Mouse (Mus musculus): ENCODE measurements at regions not wholly inside any gene's neighbourhood (a gene's known extent, or its start where the extent isn't known, plus 50 kb on each side); places are given as distances from the start of the nearest gene placed in this dataset.

DNA sequence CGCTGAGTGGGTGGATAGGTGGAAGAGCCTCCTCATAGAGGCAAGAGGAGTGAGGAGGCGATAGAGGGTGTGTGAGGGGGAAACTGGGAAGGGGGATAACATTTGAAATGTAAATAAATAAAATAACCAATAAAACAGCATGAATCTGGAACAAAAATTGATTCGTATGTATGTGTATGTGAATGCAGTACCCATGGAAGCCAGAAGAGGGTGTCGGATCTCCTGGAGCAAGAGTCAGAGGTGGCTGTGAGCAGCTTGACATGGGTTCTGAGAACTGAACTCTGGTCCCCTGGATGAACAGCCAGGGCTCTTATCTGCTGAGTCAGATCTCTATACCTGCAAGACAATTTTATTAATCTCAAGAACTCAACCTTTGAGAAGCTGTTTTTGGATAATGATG, 81.4 kb downstream of the Tfap2b start:
- H3K4me3 ChIP-seq (replicated peaks): no peak overlapping the region

DNA sequence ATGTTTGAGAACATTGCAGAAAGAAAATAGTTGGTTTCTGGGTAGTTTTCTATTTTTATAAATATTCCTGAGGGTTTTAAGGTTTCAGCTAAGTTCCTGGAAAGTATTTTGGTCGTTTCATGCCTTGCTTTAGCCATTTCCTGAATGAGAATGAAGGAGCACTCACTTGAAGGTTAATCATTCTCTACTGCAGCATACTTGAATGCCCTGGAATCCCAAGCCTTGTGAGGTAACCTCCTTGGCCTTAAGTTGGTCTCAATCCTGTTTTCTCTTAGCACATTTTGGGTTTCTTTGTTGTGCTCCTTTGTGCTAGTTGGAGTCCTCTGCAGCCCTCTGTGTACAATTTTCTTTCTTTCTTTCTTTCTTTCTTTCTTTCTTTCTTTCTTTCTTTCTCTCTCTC, 112.9 kb downstream of the Tfap2b start:
- WGBS: 28% methylated on average over 1 of the region's 1 CpGs
- no peak for ATAC-seq (ENCODE audit: insufficient number of reproducible peaks, insufficient read depth, low FRiP score, low TSS enrichment, low read depth)
- no peak overlapping the region for H3K4me2 ChIP-seq
- H3K9ac ChIP-seq (replicated peaks): no peak overlapping the region
- H3K9me3 ChIP-seq: no peaks in the 10 kb centered on the region
- H3K36me3 ChIP-seq: no peaks in the 10 kb centered on the region
- H3K27me3 ChIP-seq: no peaks in the 10 kb centered on the region
- no peak overlapping the region for H3K4me3 ChIP-seq (replicated peaks)
- no peaks in the 10 kb centered on the region for H3K4me1 ChIP-seq (replicated peaks)
- H3K27ac ChIP-seq: no peak overlapping the region

More for the DNA sequence above, 81.4 kb downstream of the Tfap2b start:
- ATAC-seq (ENCODE audit: insufficient number of reproducible peaks, insufficient read depth, low FRiP score, low TSS enrichment, low read depth): no peak
- Histone ChIP-seq H3K9ac (replicated peaks) (no peak overlapping the region), H3K9me3 (no peaks in the 10 kb centered on the region), H3K27me3 (no peaks in the 10 kb centered on the region), H3K36me3 (no peaks in the 10 kb centered on the region), H3K27ac (no peak overlapping the region), H3K4me2 (no peak overlapping the region), H3K4me1 (replicated peaks) (no peaks in the 10 kb centered on the region)
- 73% methylated on average over 4 of the region's 4 CpGs for WGBS

DNA sequence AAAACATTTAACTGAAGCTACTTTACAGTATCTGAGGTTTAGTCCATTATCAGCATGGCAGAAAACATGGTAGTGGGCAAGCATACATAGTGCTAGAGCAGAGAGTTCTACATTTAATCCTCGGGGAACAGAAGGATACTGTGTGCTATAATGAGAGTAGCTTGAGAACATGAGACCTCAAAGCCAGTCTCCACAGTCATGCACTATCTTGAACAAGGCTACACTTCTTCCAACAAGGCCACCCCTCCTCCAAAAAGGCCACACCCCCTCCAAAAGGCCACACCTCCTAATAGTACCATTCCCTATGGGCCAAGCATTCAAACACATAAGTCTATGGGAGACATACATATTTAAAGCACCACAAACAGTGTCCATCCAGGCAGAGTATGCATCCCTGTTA, 127.3 kb downstream of the Tfap2b start:
- H3K9me3 ChIP-seq: no peaks in the 10 kb centered on the region
- no peak overlapping the region for H3K9ac ChIP-seq (replicated peaks)
- ATAC-seq (ENCODE audit: insufficient number of reproducible peaks, insufficient read depth, low FRiP score, low TSS enrichment, low read depth): 0 out of 2 replicates have a peak, but pooled peaks have one; percentile 29
- H3K27me3 ChIP-seq: no peaks in the 10 kb centered on the region
- no peak overlapping the region for H3K27ac ChIP-seq
- WGBS: 97% methylated on average over 1 of the region's 1 CpGs
- H3K4me2 ChIP-seq: no peak overlapping the region
- H3K36me3 ChIP-seq: no peaks in the 10 kb centered on the region
- H3K4me1 ChIP-seq (replicated peaks): peaks cover 6% of the 10 kb centered on the region; the same call in 1 of the 2 replicates
- no peak overlapping the region for H3K4me3 ChIP-seq (replicated peaks)

DNA sequence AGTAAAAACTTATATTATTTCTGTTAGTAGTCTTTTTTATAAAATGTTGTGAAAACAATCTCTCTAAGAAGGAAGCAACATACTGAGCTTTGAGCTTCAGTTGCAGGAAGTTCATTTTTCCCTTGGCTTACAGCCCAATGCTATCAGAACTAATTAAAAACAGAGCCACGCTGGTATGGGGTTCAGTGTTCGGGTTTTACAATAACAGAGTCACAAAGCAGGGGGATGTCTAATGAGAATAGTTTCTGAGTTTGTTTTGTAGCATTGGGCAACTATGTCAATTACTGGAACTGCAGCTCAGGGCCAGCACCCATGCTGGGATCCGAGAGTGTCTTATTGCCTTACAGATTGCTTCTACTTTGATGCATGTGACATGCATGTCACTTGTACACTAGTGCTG, 128.5 kb downstream of the Tfap2b start:
- H3K4me1 ChIP-seq (replicated peaks): peaks cover 6% of the 10 kb centered on the region; the same call in 1 of the 2 replicates
- H3K27me3 ChIP-seq: no peaks in the 10 kb centered on the region
- ATAC-seq (ENCODE audit: insufficient number of reproducible peaks, insufficient read depth, low FRiP score, low TSS enrichment, low read depth): peak; percentile 63; the same call in 1 of the 2 replicates
- no peaks in the 10 kb centered on the region for H3K36me3 ChIP-seq
- H3K27ac ChIP-seq: no peak overlapping the region
- H3K9me3 ChIP-seq: no peaks in the 10 kb centered on the region
- H3K9ac ChIP-seq (replicated peaks): no peak overlapping the region
- WGBS: 23% methylated on average over 3 of the region's 3 CpGs
- H3K4me3 ChIP-seq (replicated peaks): no peak overlapping the region
- no peak overlapping the region for H3K4me2 ChIP-seq

DNA sequence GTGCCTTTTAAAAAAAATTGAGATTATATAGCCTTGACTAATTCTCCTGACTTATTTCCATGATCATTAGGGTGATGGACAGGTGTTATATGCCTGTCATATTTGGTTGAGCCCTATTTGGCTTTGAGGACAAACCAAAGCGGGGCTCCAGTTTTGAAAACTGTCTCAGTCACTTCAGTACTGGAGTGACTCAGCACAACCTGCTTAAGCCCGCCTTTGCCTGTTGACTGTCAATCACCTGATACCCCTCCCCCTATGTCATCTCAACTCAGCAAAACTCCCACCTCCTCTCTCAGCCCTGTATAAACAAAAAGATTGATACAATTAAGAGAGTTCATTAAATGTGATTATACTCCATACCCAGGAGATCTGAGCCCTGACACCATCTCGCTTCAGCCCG, 135.7 kb downstream of the Tfap2b start:
- H3K36me3 ChIP-seq: no peaks in the 10 kb centered on the region
- H3K9ac ChIP-seq (replicated peaks): no peak overlapping the region
- H3K9me3 ChIP-seq: no peaks in the 10 kb centered on the region
- no peaks in the 10 kb centered on the region for H3K27me3 ChIP-seq
- H3K4me3 ChIP-seq (replicated peaks): no peak overlapping the region
- WGBS: 85% methylated on average over 4 of the region's 4 CpGs
- H3K4me2 ChIP-seq: no peak overlapping the region
- no peak overlapping the region for H3K27ac ChIP-seq
- no peaks in the 10 kb centered on the region for H3K4me1 ChIP-seq (replicated peaks)
- ATAC-seq (ENCODE audit: insufficient number of reproducible peaks, insufficient read depth, low FRiP score, low TSS enrichment, low read depth): peak; percentile 42; the same call in 1 of the 2 replicates

DNA sequence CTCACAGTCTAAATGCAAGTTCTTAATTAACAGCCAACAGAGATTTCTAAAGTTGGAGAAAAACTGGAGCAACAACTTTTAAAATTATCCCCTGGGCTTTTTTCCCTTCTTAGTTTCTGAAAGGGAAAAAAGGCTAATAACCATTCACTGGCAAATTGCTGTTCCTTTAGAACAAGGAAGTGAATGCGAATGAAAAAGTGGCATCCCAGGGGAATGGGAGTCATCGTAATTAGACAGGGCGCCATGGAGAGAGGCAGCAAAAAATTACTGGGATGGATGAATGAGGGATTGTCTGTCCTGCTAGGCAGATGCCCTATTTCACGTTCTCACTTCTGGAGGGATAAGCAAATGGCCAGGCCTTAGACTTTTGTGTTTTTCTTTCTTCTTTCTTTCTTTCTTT, 141.8 kb downstream of the Tfap2b start:
- no peak overlapping the region for H3K4me2 ChIP-seq
- H3K4me3 ChIP-seq (replicated peaks): no peak overlapping the region
- H3K9me3 ChIP-seq: no peaks in the 10 kb centered on the region
- no peak overlapping the region for H3K27ac ChIP-seq
- no peaks in the 10 kb centered on the region for H3K4me1 ChIP-seq (replicated peaks)
- WGBS: 56% methylated on average over 4 of the region's 4 CpGs
- no peak overlapping the region for H3K9ac ChIP-seq (replicated peaks)
- no peaks in the 10 kb centered on the region for H3K36me3 ChIP-seq
- no peaks in the 10 kb centered on the region for H3K27me3 ChIP-seq
- ATAC-seq (ENCODE audit: insufficient number of reproducible peaks, insufficient read depth, low FRiP score, low TSS enrichment, low read depth): no peak

DNA sequence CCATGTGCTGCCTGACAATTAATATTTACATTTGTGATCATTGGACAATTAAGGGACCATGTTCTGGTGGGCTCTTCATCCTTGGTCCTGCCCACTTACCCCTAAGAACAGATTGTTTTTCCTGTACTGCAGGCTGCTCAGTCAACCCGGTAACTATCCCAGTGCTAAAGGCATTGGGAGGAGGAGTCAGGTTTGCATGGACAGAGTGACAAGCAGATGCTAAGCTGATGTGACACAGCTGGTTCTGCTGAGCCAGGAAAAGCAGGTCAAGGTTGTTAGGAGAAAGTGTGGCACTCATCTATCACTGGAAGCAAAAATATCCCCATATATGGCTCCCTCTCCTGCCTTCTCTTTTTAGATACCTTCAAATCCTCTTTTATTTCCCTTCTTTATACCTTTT, 176.1 kb downstream of the Tfap2b start:
- Histone ChIP-seq H3K27ac (no peak overlapping the region), H3K27me3 (no peaks in the 10 kb centered on the region), H3K9ac (replicated peaks) (no peak overlapping the region), H3K4me2 (no peak overlapping the region), H3K36me3 (no peaks in the 10 kb centered on the region), H3K4me3 (replicated peaks) (no peak overlapping the region), H3K4me1 (replicated peaks) (no peaks in the 10 kb centered on the region), H3K9me3 (no peaks in the 10 kb centered on the region)
- no peak for ATAC-seq (ENCODE audit: insufficient number of reproducible peaks, insufficient read depth, low FRiP score, low TSS enrichment, low read depth)
- WGBS: 50% methylated on average over 1 of the region's 1 CpGs

DNA sequence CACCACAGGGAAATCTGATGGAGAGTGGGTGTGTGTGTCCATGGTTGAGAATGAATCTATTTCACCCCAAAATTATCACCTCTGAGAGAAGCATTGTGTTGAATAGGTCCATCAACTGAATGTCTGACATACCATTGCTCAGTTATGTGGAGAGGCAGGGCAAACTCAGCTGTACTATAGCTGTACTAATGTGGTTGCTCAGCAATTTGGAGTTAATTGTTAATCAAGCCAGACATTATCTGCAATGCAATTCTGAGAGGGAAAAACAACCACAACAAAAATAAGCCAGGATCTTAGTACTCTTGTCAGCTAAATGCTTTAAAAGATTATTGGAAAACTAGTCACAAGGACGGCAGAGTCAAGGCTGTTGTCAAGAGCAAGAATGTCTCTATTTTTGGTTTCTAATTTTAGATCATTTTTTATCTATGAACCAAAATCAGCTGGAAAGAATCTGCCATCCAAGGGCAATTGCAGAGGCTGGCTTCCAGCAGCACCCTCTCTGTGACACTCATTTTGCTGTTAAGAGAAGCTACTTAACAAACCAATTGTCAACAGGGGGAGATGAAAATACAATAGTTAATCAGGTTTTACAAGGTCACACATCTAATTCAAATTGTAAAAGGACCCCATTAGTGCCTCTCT, 180.3 kb downstream of the Tfap2b start:
- no peaks in the 10 kb centered on the region for H3K27me3 ChIP-seq
- no peaks in the 10 kb centered on the region for H3K4me1 ChIP-seq (replicated peaks)
- ATAC-seq (ENCODE audit: insufficient number of reproducible peaks, insufficient read depth, low FRiP score, low TSS enrichment, low read depth): no peak
- no peak overlapping the region for H3K9ac ChIP-seq (replicated peaks)
- no peak overlapping the region for H3K4me2 ChIP-seq
- no peak overlapping the region for H3K27ac ChIP-seq
- H3K9me3 ChIP-seq: no peaks in the 10 kb centered on the region
- H3K36me3 ChIP-seq: no peaks in the 10 kb centered on the region
- 72% methylated on average over 1 of the region's 1 CpGs for WGBS
- no peak overlapping the region for H3K4me3 ChIP-seq (replicated peaks)

DNA sequence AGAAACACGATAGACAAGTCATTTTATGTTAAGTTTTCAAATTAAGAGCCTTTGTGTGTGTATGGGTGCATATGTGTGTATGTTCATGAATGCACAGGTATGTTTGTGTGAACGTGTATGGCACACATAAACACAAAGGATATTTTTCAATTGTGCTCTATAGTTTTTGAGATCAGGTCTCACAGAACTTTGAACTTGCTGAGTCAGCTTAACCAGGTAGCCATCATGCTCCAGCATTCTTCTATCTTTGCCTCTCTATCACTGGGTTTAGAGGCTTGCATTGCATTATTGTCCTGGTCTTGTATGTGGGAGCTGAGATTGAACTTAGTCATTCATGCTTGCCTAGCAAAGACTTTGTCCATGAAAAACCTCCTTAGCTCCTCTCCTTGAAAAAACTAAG, 198.8 kb downstream of the Tfap2b start:
- ATAC-seq (ENCODE audit: insufficient number of reproducible peaks, insufficient read depth, low FRiP score, low TSS enrichment, low read depth): no peak
- no peaks in the 10 kb centered on the region for H3K36me3 ChIP-seq
- WGBS: 82% methylated on average over 2 of the region's 2 CpGs
- no peaks in the 10 kb centered on the region for H3K27me3 ChIP-seq
- H3K27ac ChIP-seq: no peak overlapping the region
- no peaks in the 10 kb centered on the region for H3K9me3 ChIP-seq
- no peak overlapping the region for H3K9ac ChIP-seq (replicated peaks)
- H3K4me3 ChIP-seq (replicated peaks): no peak overlapping the region
- H3K4me1 ChIP-seq (replicated peaks): no peaks in the 10 kb centered on the region
- no peak overlapping the region for H3K4me2 ChIP-seq

DNA sequence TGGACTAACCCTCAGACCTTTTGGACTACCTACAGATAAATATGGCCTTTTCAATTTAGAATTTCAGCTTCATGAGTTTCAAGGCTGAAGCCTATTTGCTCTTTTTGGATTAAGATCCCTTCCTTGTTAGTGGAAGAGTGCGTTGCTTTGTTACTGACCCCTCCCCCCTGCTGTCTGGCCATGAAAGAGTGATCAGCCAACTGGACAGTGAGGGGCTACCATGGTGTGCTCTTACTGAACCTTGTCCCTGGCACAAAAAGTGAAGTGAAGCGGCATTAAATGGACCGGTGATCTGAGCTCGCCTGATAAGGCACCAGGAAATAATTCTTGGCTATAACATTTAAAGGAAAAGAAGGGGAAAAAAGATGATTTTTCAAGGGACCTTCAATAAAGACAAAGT, 203.6 kb downstream of the Tfap2b start:
- Histone ChIP-seq H3K36me3 (no peaks in the 10 kb centered on the region), H3K9me3 (no peaks in the 10 kb centered on the region), H3K27me3 (no peaks in the 10 kb centered on the region), H3K4me1 (replicated peaks) (0 out of 2 replicates have a peak, but pooled peaks cover 3% of the 10 kb centered on the region), H3K4me3 (replicated peaks) (no peak overlapping the region), H3K27ac (no peak overlapping the region), H3K4me2 (no peak overlapping the region), H3K9ac (replicated peaks) (no peak overlapping the region)
- ATAC-seq (ENCODE audit: insufficient number of reproducible peaks, insufficient read depth, low FRiP score, low TSS enrichment, low read depth): no peak
- 92% methylated on average over 4 of the region's 4 CpGs for WGBS

DNA sequence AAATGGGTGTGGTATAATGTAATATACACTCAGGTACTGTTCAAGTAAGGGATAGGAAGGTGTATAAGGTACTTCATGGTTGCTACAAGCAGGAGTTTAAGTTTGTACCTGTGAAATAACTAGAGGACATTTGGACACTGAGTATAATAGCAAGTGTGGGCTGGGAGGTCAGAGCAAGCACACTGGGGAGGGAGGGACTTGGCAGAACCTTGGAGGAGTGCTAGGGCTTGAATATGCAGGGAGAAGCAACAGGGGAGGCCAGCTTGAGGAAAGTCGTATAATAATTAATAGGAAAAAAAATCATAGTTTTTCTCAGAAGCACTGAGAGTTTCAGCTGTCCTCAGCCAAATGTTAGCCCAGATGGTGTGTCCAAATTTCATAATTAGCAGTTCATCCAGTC, 212.4 kb downstream of the Tfap2b start:
- ATAC-seq (ENCODE audit: insufficient number of reproducible peaks, insufficient read depth, low FRiP score, low TSS enrichment, low read depth): no peak
- no peak overlapping the region for H3K27ac ChIP-seq
- H3K27me3 ChIP-seq: no peaks in the 10 kb centered on the region
- H3K4me1 ChIP-seq (replicated peaks): no peaks in the 10 kb centered on the region
- no peak overlapping the region for H3K9ac ChIP-seq (replicated peaks)
- no peaks in the 10 kb centered on the region for H3K36me3 ChIP-seq
- H3K4me2 ChIP-seq: no peak overlapping the region
- H3K9me3 ChIP-seq: no peaks in the 10 kb centered on the region
- 53% methylated on average over 1 of the region's 1 CpGs for WGBS
- no peak overlapping the region for H3K4me3 ChIP-seq (replicated peaks)

DNA sequence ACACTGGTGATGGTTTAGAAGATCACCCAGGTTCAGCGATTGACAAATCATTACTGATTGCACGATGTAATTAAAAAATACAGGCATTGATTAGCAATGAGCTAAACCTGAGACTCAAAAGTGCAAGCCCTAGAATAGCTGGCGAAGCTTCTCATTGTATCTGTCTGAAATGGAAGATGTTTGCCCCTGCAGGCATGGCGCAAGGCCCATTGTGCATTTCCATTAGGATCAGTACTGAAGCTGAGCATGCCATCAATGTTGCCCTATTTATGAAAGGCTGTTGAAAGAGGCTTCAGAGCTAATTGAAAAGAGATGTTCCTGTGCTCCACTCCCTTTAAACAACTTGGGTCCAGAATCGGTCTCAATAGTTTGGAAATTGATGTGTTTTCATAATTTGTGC, 242.1 kb downstream of the Tfap2b start:
- H3K27me3 ChIP-seq: no peaks in the 10 kb centered on the region
- no peaks in the 10 kb centered on the region for H3K36me3 ChIP-seq
- no peak overlapping the region for H3K27ac ChIP-seq
- H3K4me3 ChIP-seq (replicated peaks): no peak overlapping the region
- H3K4me1 ChIP-seq (replicated peaks): no peaks in the 10 kb centered on the region
- no peak for ATAC-seq (ENCODE audit: insufficient number of reproducible peaks, insufficient read depth, low FRiP score, low TSS enrichment, low read depth)
- WGBS: 92% methylated on average over 5 of the region's 5 CpGs
- no peak overlapping the region for H3K9ac ChIP-seq (replicated peaks)
- no peaks in the 10 kb centered on the region for H3K9me3 ChIP-seq
- H3K4me2 ChIP-seq: no peak overlapping the region

All from limb, embryonic 12.5 days (tissue).